ENCODE assay signal across 8 mouse cellular contexts in the genomic region with DNA sequence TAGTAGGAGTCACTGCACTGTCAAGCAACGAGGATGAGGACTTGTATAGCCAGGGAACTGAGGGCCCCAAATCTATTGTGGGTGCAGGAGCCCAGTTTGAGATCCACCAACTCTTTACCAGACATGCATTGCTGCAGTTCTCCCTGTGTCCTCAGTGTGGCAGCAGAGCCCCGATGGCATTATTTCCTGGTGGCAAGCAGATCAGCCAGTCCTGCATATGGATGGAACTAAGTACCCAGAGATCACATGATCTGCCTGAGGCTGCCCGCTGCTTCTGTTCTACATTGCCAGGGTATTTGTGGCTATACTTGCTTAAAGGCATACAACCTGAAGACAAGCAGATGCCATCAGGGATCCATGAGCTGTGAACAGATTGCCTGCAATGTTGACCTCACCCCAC. TPM values are rescaled to one million over a fixed set of nuclear protein-coding genes. Genes with fewer than 3 reads are reported as not detected.
DNase-seq lines count a peak whose midpoint lies in the region; ATAC-seq and TF ChIP-seq lines count a peak whose summit lies in the region.

No protein-coding gene starts in this region.

- DNase-seq in urinary bladder, adult 2 months (ENCODE audit: low spot score): peak; percentile 38
- no peak for DNase-seq in urinary bladder, postnatal 10 days (ENCODE audit: low spot score)
- DNase-seq in cerebellum, adult 8-10 months: peak; percentile 64
- DNase-seq in frontal cortex, postnatal 25 days (ENCODE audit: low spot score in 2 of 2): peak; percentile 51 to 59
- DNase-seq in kidney, adult 2 months: peak; percentile 76
- DNase-seq in limb, embryonic 14.5 days (ENCODE audit: low spot score): peak; percentile 47
- DNase-seq in thymus, postnatal 25 days: peak; percentile 59

- H3K27me3 ChIP-seq in kidney, adult 2 months (replicated peaks; ENCODE audit: control insufficient read depth, insufficient read depth, low read length): no peaks in the 10 kb centered on the region
- no peaks in the 10 kb centered on the region for H3K27me3 ChIP-seq in limb, embryonic 14.5 days (ENCODE audit: control insufficient read depth, insufficient read depth, low read length)

- 9% methylated on average over 3 of the region's 3 CpGs for WGBS in kidney, adult 2 months
- 12% methylated on average over 3 of the region's 3 CpGs for WGBS in limb, embryonic 14.5 days

- H3K36me3 ChIP-seq in kidney, adult 2 months (ENCODE audit: control insufficient read depth, insufficient read depth, low read length): peaks cover 2% of the 10 kb centered on the region
- peaks cover 50% of the 10 kb centered on the region for H3K36me3 ChIP-seq in limb, embryonic 14.5 days (ENCODE audit: control insufficient read depth, insufficient read depth, low read length)

- no peaks in the 10 kb centered on the region for H3K9me3 ChIP-seq in limb, embryonic 14.5 days (ENCODE audit: control insufficient read depth, low read length)

- no peak for TF ChIP-seq POLR2A in kidney, adult 2 months (IDR thresholded peaks at IDR 0.05; ENCODE audit: low read depth, low read length)
- no peak for TF ChIP-seq POLR2A in limb, embryonic 14.5 days (IDR thresholded peaks at IDR 0.05; ENCODE audit: borderline replicate concordance, extremely low read depth, insufficient read depth, insufficient read length)

- no peaks in the 10 kb centered on the region; the same call in 1 of the 2 replicates for H3K4me1 ChIP-seq in kidney, adult 2 months (ENCODE audit: control insufficient read depth, insufficient read depth, low read length)
- no peaks in the 10 kb centered on the region for H3K4me1 ChIP-seq in limb, embryonic 14.5 days (ENCODE audit: control insufficient read depth, insufficient read depth, low read length)

- H3K27ac ChIP-seq in kidney, adult 2 months (ENCODE audit: insufficient read depth, low read depth, low read length): no peak overlapping the region
- H3K27ac ChIP-seq in limb, embryonic 14.5 days (replicated peaks; ENCODE audit: low read depth, low read length): no peak overlapping the region

- H3K4me3 ChIP-seq in kidney, adult 2 months (ENCODE audit: insufficient read depth, low read depth, low read length): no peak overlapping the region
- no peak overlapping the region for H3K4me3 ChIP-seq in limb, embryonic 14.5 days (replicated peaks; ENCODE audit: low read length)

- H3K9ac ChIP-seq in limb, embryonic 14.5 days (ENCODE audit: low read depth, low read length, severe bottlenecking): no peak overlapping the region

- ATAC-seq in limb, embryonic 14.5 days (ENCODE audit: low FRiP score, low read depth): peak; percentile 50; the same call in 1 of the 2 replicates
- peak; percentile 69 for ATAC-seq in neutrophil, adult 5-6 weeks (ENCODE audit: extremely low read depth, insufficient number of reproducible peaks, low FRiP score, poor library complexity, severe bottlenecking)

- TF ChIP-seq CTCF in kidney, adult 2 months (conservative IDR thresholded peaks at IDR 0.05; ENCODE audit: insufficient read depth, insufficient read length, low read depth, low read length): peak; percentile 97

- no peak overlapping the region for H3K4me2 ChIP-seq in limb, embryonic 14.5 days (replicated peaks; ENCODE audit: low read depth, low read length, severe bottlenecking)

RNA-seq across cellular contexts. Expression of a gene that starts 23.2 kb away (rescaled TPM):
- 17.0 and 25.0 TPM in 2 replicates for polyA plus RNA-seq in urinary bladder, adult 2 months (2012; rRNA removed)
- polyA plus RNA-seq in kidney, adult 2 months (2012; rRNA removed): 38.8 and 39.7 TPM in 2 replicates
- polyA plus RNA-seq in limb, embryonic 14.5 days (2012; rRNA removed): 19.3 and 24.0 TPM in 2 replicates
- polyA plus RNA-seq in limb, embryonic 14.5 days (2014; fragmentation: Nextera tagmentation; extraction: Ambion mirVana): 30.2 and 31.9 TPM in 2 replicates
- total RNA-seq in neutrophil, adult 5-6 weeks (2017): 38.1 and 40.3 TPM in 2 replicates
